Mouse (Mus musculus): Measurements from ENCODE around the gene Phactr4.

Phactr4 gene

GRCm38 (mm10) chr4:132409587-132410229, 12.6 kb downstream of the Phactr4 start:
- DNase-seq = no peak

GRCm38 (mm10) chr4:132406393-132407189, 15.7 kb downstream of the Phactr4 start:
- DNase-seq = no peak

DNA sequence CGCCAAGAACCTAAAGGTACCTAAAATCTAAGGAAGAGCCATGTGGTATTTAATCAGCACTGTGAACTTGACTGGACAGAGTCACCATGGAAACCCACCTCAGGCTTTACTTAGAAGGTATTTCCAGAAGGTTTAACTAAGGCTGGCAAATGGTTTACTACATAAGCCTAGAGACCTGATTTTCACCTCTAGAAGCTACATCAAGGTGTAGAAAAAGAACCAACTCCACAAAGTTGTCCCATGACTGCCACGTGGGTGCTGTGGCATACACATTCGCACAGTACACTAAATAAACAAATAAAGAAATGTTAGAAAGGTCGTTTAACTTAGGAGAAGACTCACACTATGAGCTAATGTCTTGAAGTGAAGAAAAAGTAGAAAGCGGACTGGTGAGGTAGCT, 17.7 kb downstream of the Phactr4 start:
- no peak for DNase-seq

DNA sequence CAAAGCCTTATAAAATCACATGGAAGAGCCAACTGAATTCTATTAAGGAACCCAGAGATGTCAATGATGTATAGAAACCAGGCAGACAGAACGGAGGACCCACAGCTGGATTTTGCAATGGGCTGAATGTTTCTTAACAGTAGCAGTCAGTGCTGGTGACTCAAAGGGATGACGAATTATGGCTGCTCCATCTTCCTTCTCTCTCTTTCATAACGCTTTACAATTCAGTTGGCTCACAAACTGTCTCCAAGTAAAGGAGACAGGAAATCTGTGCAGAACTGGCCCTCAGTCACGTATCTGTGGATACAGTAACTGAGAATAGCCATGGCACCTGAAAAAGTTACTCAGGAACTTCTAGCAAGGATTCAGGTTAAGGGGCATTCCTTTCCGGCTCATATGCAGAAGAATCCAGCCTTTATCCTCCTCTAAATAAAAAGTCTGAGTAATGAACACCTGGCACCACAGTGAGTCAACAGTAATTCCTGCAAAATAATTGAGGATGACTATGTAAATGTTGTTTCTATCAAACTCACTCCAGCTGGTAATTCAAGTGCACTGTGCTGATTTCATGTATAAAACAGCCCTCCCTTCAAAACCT, 19.1 kb downstream of the Phactr4 start:
- DNase-seq = no peak

GRCm38 (mm10) chr4:132401016-132401415, 21.3 kb downstream of the Phactr4 start:
- no peak for DNase-seq

GRCm38 (mm10) chr4:132398863-132399262, 23.4 kb downstream of the Phactr4 start:
- no peak for DNase-seq

GRCm38 (mm10) chr4:132398045-132398774, 24.1 kb downstream of the Phactr4 start:
- no peak for DNase-seq

DNA sequence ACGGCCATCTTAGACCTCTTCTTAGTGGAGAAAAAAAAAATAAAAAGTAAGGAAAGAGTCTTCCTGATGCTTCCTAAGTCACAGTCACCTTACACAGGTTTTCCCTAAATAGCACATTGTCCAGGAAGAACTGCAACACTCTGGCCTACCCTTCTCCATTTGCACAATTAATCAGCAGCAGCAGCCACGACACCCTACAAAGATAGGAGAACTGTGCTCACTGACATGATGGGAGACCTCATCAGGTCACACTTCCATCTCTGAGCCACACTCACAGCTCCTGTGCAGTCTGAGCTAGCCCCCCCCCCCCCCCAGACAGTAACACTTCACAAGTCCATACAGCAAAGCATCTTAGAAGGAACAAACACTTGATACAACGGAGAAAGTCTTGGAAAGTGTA, 25.2 kb downstream of the Phactr4 start:
- no peak for DNase-seq

- DNase-seq = no peak
Measured at GRCm38 (mm10) chr4:132396251-132396650, 26.0 kb downstream of the Phactr4 start.

- DNase-seq = no peak
Measured at GRCm38 (mm10) chr4:132391063-132391740, 31.1 kb downstream of the Phactr4 start.

GRCm38 (mm10) chr4:132389302-132389701, 33.0 kb downstream of the Phactr4 start:
- DNase-seq = no peak

DNA sequence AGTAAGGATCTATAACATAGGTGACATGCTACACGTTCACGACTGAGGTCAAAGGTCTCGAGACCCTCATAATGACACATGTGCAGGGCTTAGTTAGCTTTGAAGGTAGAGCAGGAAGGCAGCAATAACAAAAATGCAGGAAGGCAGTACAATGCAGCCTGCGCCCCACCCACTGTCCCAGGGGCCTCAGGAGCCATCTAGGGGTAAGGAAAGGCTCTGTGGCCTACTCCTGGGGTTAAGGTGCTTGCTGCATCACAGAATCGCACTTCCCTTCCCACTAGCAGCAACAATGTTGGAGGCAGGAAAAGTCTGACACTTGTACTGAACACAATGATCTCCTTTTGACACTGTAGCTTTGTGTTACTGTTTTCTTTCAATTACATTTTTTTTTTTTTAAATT, 34.7 kb downstream of the Phactr4 start:
- no peak for DNase-seq

GRCm38 (mm10) chr4:132386846-132387245, 35.4 kb downstream of the Phactr4 start:
- DNase-seq = no peak

- DNase-seq = no peak
Measured at GRCm38 (mm10) chr4:132385771-132386410, 36.4 kb downstream of the Phactr4 start.

- no peak for DNase-seq
Measured at GRCm38 (mm10) chr4:132383455-132383854, 38.8 kb downstream of the Phactr4 start.

GRCm38 (mm10) chr4:132382296-132382695, 40.0 kb downstream of the Phactr4 start:
- DNase-seq = peak; percentile 45

- DNase-seq = no peak
Measured at GRCm38 (mm10) chr4:132380965-132381616, 41.2 kb downstream of the Phactr4 start.

DNA sequence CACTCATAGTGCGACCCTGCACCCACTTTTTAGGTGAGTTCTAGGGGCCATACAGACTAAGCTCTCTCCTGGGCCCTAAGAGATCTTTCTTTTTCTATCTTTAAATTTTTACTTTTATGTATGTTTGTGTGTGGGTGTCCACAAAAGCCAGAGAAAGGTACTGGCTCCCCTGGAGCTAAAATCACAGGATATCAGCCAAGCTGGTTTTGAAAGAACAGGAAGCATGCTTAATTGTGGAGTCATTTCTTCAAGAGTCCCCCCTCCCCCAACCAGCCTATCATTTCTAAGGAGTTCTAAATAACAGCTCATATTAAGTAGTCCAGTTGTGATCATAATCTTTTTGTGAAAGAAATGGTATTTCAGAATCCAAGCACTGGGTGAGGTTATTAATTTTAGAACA, 48.5 kb downstream of the Phactr4 start:
- no peak for DNase-seq

- DNase-seq = no peak
Measured at GRCm38 (mm10) chr4:132369953-132370750, 52.1 kb downstream of the Phactr4 start.

GRCm38 (mm10) chr4:132367480-132368201, 54.6 kb downstream of the Phactr4 start:
- no peak for DNase-seq

Measured in layer of hippocampus, adult 9-11 months (tissue).